Mouse (Mus musculus) liver, embryonic 14.5 days (tissue): ENCODE results near the gene Tenm2.

Source experiments
- CTCF ChIP-seq: IDR thresholded peaks from 2 replicates; pipeline ENCODE4 v1.5.1; 2016; ENCODE audit warnings: antibody characterized with exemption, low read depth, control low read depth
- EP300 ChIP-seq: IDR thresholded peaks from 2 replicates; pipeline ENCODE4 v1.6.1; 2016; ENCODE audit warnings: antibody characterized with exemption, low read depth

DNA sequence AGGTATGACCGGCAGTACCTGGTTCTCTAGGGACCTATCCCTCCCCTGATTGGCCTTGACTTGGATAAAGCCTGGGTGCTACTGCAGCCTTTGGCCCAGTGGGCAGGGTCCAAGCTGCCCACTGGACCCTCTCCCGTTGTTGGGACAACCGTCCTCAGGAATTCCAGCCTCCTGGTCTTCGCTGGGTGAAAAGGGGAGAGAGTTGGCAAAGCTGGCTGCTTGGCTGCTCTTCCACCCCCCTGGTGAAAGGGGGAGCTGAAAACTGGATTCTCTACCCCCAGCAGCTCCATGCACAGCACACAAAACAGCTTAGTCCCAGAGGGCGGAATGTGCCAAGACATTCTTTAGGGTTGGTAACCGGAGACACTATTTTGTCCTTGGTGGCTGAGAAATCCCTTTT is 1259.3 kb downstream of the Tenm2 start:
- TF ChIP-seq CTCF = no peak
- TF ChIP-seq EP300 = no peak
